Mouse (Mus musculus) kidney, adult 2 months (tissue): ENCODE results near the gene Shank3. TPM values are rescaled to one million over a fixed set of nuclear protein-coding genes. Genes with fewer than 3 reads are reported as not detected.

Experiments
- DNase-seq: peaks from one replicate; pipeline ENCODE4 v3.0.0; 2021
- H3K27ac ChIP-seq: fragments of 200-500 bp; 2 replicates; pipeline ENCODE4 v1.5.1; 2012; ENCODE audit warnings: low read depth, low read length, control low read depth, inconsistent platforms; ENCODE audit not compliant: insufficient read depth
- H3K27me3 ChIP-seq: fragments of 200-500 bp; replicated peaks from 2 replicates; pipeline ENCODE4 v1.6.1; 2012; ENCODE audit warnings: mild to moderate bottlenecking, moderate library complexity, low read length, inconsistent platforms; ENCODE audit not compliant: control insufficient read depth, insufficient read depth
- H3K36me3 ChIP-seq: fragments of 200-500 bp; 2 replicates; pipeline ENCODE4 v1.6.1; 2012; ENCODE audit warnings: mild to moderate bottlenecking, moderate library complexity, low read length, inconsistent platforms; ENCODE audit not compliant: control insufficient read depth, insufficient read depth
- H3K4me1 ChIP-seq: fragments of 200-500 bp; 2 replicates; pipeline ENCODE4 v1.6.1; 2011; ENCODE audit warnings: low read length; ENCODE audit not compliant: control insufficient read depth, insufficient read depth
- H3K4me3 ChIP-seq: fragments of 200-500 bp; 2 replicates; pipeline ENCODE4 v1.5.1; 2011; ENCODE audit warnings: mild to moderate bottlenecking, low read depth, low read length, control low read depth; ENCODE audit not compliant: insufficient read depth
- CTCF ChIP-seq: fragments of 200-500 bp; conservative IDR thresholded peaks from 2 replicates; pipeline ENCODE4 v1.5.1; 2011; ENCODE audit warnings: low read depth, mild to moderate bottlenecking, control low read depth, low read length, moderate library complexity, mixed read lengths; ENCODE audit not compliant: insufficient read depth, insufficient read length
- POLR2A ChIP-seq: fragments of 200-500 bp; IDR thresholded peaks from one replicate; pipeline ENCODE4 v1.6.1; 2011; ENCODE audit warnings: low read depth, low read length, control low read depth
- WGBS: fragments of 180-500 bp; shearing (Covaris S2); methylation state at CpG from one replicate; pipeline ENCODE4 v1.1.7; 2018; 5-methylcytosine and 5-hydroxymethylcytosine counted together
- polyA plus RNA-seq: library from polyadenylated mRNA; depleted of rRNA; stranded (reverse); fragments of >200 nt; gene quantifications from 2 replicates; pipeline ENCODE4 v1.2.3, GENCODE M21; 2012

Gene Shank3
- polyA plus RNA-seq, 1 experiment, result 18.0 TPM

DNA sequence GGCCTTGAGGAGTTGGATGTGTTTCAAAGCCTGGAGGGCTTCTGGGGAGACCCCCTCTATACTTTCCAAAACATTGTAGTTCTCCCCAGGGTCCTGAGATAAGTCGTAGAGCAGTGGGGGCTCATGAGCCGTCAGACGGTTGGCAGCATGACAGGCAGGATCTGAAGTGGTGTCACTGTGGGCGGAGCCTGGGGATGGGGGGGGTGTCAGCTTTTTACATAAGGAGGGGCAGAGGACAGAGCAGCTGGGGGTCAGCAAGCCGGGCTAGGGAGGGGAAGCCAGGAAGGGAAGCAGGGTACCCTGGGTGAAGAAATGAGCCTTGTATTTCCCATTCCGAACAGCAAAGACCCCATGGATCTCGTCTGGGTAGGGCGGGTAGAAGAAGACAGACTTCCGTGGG is 26.1 kb upstream of the Shank3 start:
- 94% methylated on average over 9 of the region's 9 CpGs for WGBS
- H3K27ac ChIP-seq, result no peak overlapping the region
- no peak for DNase-seq
- no peaks in the 10 kb centered on the region for H3K27me3 ChIP-seq
- TF ChIP-seq CTCF (no peak), POLR2A (no peak)
- no peaks in the 10 kb centered on the region; the same call in 1 of the 2 replicates for H3K4me1 ChIP-seq
- H3K4me3 ChIP-seq, result no peak overlapping the region
- no peaks in the 10 kb centered on the region for H3K36me3 ChIP-seq

DNA sequence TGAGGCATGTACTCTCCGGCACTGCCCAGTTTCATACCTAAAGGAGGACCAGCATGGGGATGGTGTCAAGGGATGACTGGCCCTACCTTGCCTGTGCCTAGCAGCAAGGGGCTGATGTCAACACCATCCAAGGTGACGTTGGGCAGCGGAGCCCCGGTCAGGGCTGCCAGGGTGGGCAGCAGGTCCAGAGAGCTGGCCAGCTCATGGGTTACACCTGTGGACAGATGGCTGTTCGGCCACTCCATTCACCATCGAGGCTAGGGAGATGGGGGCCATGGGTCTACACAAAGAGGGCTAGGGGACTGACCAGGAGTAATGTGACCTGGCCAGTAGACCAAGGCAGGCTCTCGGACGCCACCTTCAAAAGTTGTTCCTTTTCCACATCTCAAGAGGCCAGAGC is 25.5 kb upstream of the Shank3 start:
- Histone ChIP-seq H3K27ac (no peak overlapping the region), H3K36me3 (no peaks in the 10 kb centered on the region), H3K27me3 (no peaks in the 10 kb centered on the region), H3K4me3 (no peak overlapping the region), H3K4me1 (no peaks in the 10 kb centered on the region; the same call in 1 of the 2 replicates)
- no peak for TF ChIP-seq POLR2A
- no peak for TF ChIP-seq CTCF
- DNase-seq, result no peak
- 97% methylated on average over 8 of the region's 8 CpGs for WGBS

DNA sequence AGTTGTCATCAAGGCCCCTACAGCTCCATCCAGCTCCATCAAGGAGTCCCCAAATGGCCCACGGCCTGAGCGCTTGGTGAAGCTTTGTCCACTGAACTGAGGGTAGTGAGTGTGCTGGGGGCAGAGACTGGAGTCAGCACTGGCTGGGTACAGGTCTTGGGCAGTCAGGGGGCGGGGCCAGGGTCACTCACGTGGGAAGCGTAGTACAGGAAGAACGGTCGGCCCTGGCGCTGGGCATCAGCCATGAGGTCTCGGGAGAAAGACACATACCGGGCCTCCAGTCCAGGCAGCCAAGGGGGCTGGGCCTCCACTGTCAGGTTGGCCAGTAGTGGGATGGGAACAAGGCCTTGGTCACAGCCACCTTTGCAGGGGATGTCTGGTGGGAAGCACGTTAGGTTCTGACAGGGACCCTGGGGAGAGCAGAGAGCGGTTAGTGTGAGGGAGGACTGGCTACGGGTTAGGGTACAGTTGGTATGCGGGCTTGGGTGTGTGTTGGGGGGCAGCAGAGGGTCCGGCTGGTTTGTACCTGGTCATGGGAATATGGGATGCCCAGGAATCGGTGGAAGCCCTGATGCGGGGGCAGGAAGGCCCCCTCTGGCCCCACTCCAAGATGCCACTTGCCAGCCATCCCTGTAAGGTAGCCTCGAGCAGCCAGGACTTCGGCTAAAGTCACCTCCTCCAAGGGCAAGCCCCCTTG is 24.7 kb upstream of the Shank3 start:
- H3K4me3 ChIP-seq, result no peak overlapping the region
- H3K27me3 ChIP-seq, result no peaks in the 10 kb centered on the region
- WGBS, result 90% methylated on average over 19 of the region's 19 CpGs
- TF ChIP-seq POLR2A, result no peak
- H3K27ac ChIP-seq, result no peak overlapping the region
- peak; percentile 9 for DNase-seq
- no peaks in the 10 kb centered on the region for H3K36me3 ChIP-seq
- no peaks in the 10 kb centered on the region; the same call in 1 of the 2 replicates for H3K4me1 ChIP-seq

DNA sequence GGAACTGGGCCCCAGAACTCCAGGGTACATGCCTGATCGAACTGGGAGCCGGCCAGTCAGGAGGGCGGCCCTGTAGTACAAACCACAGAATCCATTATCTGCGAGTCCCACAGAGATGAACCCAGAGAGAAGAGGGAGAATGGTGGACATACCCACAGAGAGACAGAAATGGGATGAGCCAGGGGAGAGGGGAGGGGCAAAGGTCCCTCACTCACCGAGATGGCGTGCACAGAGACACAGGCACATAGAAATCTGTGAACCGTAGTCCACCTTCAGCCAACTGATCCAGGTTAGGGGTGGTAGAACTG is 24.2 kb upstream of the Shank3 start:
- 92% methylated on average over 7 of the region's 7 CpGs for WGBS
- Histone ChIP-seq H3K4me3 (no peak overlapping the region), H3K36me3 (no peaks in the 10 kb centered on the region), H3K27me3 (no peaks in the 10 kb centered on the region), H3K4me1 (peaks cover under 1% of the 10 kb centered on the region; the same call in 1 of the 2 replicates), H3K27ac (no peak overlapping the region)
- TF ChIP-seq POLR2A, result no peak
- DNase-seq, result no peak

DNA sequence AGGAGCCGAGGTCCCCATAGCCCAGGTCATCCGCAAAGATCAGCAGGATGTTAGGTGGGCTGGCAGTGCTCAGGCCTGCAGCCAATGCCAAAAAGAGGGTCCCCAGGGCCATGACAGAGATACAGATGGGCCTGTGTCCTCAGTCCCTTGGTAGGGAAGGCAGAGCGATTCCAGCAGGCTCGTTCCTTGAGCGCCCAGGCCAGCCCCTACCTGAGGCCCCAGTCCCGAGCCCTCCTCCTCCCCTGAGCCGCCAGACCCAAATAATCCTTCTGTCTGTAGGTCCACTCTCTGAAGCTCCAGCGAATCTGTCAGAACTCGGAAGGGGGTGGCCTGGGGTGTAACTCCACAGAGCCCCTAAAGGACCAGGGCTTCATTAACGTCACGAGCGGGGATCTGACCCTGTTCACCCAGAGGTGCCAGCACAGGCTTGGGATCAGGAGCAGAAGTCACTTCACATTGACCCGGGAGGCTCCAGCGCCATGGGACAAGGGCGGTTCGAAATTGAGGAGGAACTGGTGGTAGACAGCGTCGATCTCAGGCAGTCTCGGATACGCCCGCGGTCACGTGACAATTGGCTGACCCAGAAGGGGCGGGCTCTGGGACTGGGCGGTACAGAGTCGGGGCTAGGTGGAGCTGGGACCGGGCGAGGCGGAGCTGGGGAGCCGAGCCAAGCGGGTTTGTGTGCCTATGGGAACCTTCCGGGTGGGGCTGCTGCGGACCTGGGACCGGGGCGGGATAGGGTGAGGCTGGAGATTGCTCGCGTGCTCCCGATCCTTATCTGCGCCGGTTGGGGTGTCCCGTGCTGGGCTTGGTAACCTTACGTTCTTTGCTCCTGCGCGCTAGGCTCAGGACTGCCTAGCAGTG is 23.6 kb upstream of the Shank3 start:
- WGBS, result 9% methylated on average over 44 of the region's 44 CpGs
- no peak for TF ChIP-seq CTCF
- no peak for TF ChIP-seq POLR2A
- Histone ChIP-seq H3K27ac (peak overlapping the region; percentile 47), H3K4me3 (peak overlapping the region; percentile 57), H3K36me3 (no peaks in the 10 kb centered on the region), H3K4me1 (peaks cover 5% of the 10 kb centered on the region; the same call in 1 of the 2 replicates), H3K27me3 (no peaks in the 10 kb centered on the region)
- DNase-seq, result peak; percentile 97

DNA sequence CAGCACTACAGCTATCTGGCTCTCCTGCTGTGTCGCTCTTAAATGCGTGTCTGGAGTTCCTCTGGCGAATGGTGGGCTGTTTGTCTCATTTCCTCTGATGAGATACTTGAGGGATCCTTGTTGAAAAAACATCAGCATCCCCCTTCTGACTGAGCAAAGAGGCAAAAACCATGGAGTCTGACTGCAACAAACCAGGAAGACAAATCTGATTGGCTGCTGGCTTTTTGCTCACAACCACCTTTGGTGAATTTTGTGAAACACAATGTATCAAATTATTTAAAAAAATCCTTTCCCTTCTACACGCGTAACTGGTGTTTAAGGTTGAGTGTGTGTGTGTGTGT is 23.0 kb upstream of the Shank3 start:
- H3K36me3 ChIP-seq, result no peaks in the 10 kb centered on the region
- no peak for DNase-seq
- no peaks in the 10 kb centered on the region for H3K27me3 ChIP-seq
- 9% methylated on average over 5 of the region's 5 CpGs for WGBS
- no peak for TF ChIP-seq CTCF
- no peak for TF ChIP-seq POLR2A
- H3K27ac ChIP-seq, result peak overlapping the region; percentile 47
- peak overlapping the region; percentile 57 for H3K4me3 ChIP-seq
- H3K4me1 ChIP-seq, result peaks cover 6% of the 10 kb centered on the region; the same call in 1 of the 2 replicates

DNA sequence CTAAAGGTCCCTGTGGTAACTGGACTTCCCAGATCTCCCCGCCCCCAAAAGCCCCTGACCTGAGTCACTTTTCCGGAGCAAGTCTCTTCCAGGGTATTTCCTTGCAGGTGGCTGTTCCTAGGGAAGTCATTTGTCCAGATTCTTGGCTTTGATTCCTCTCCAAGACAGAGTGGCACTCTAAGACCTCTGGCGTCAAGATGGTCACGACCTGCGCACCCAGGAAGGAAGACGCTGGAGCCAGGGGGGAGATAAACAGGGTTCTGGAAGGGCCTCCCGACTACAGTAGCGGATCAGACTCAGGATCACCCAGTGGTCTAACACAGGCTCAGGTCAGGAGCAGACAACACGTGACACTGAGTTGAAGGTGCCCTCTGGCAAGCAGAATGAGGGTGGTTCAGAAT is 22.3 kb upstream of the Shank3 start, which contains the start of gene Arsa:
Gene Arsa, minus strand, starts transcription at position 335 of the 401 bp plus-strand sequence.
- peak; percentile 81 for DNase-seq
- TF ChIP-seq CTCF, result no peak
- TF ChIP-seq POLR2A, result no peak
- H3K27me3 ChIP-seq, result no peaks in the 10 kb centered on the region
- H3K36me3 ChIP-seq, result no peaks in the 10 kb centered on the region
- 42% methylated on average over 9 of the region's 9 CpGs for WGBS
- H3K27ac ChIP-seq, result peak within 1 kb of the TSS; percentile 54
- H3K4me1 ChIP-seq, result peaks cover 6% of the 10 kb centered on the region; the same call in 1 of the 2 replicates
- peak within 1 kb of the TSS; percentile 57 for H3K4me3 ChIP-seq
